Mouse (Mus musculus) intestine, embryonic 15.5 days (tissue): ENCODE results near the gene Uxt. TPM values are rescaled to one million over a fixed set of nuclear protein-coding genes. Genes with fewer than 3 reads are reported as not detected.

Experiments
- ATAC-seq: fragments of 200-750 bp; cut with Nextera tagmentation; 2 replicates; pipeline ENCODE4 v1.8.0; 2017; ENCODE audit warnings: moderate TSS enrichment, moderate library complexity
- H3K27ac ChIP-seq: fragments of 300-500 bp; sonication (generic); 2 replicates; pipeline ENCODE4 v1.5.1; 2015; ENCODE audit warnings: mild to moderate bottlenecking, inconsistent platforms
- H3K27me3 ChIP-seq: fragments of 300-500 bp; sonication (generic); replicated peaks from 2 replicates; pipeline ENCODE4 v1.6.1; 2015; ENCODE audit warnings: inconsistent platforms
- H3K36me3 ChIP-seq: fragments of 300-500 bp; sonication (generic); 2 replicates; pipeline ENCODE4 v1.6.1; 2015; ENCODE audit warnings: inconsistent platforms
- H3K4me1 ChIP-seq: fragments of 300-500 bp; sonication (generic); replicated peaks from 2 replicates; pipeline ENCODE4 v1.6.1; 2015; ENCODE audit warnings: inconsistent platforms
- H3K4me2 ChIP-seq: fragments of 300-500 bp; sonication (generic); replicated peaks from 2 replicates; pipeline ENCODE4 v1.6.1; 2015; ENCODE audit warnings: mild to moderate bottlenecking, inconsistent platforms
- H3K4me3 ChIP-seq: fragments of 300-500 bp; sonication (generic); replicated peaks from 2 replicates; pipeline ENCODE4 v1.5.1; 2015; ENCODE audit warnings: inconsistent platforms
- H3K9ac ChIP-seq: fragments of 300-500 bp; sonication (generic); 2 replicates; pipeline ENCODE4 v1.6.1; 2015; ENCODE audit warnings: inconsistent platforms
- H3K9me3 ChIP-seq: fragments of 300-500 bp; sonication (generic); 2 replicates; pipeline ENCODE4 v1.6.1; 2016; ENCODE audit warnings: inconsistent platforms
- WGBS: fragments of 180-500 bp; shearing (Covaris S2); methylation state at CpG from one replicate; pipeline ENCODE4 v1.1.7; 2015; 5-methylcytosine and 5-hydroxymethylcytosine counted together
- polyA plus RNA-seq: library from polyadenylated mRNA; unstranded; fragments of >200 nt; fragmentation: Nextera tagmentation; extraction: Ambion mirVana; gene quantifications from 2 replicates; pipeline ENCODE4 v1.2.1, GENCODE M21; 2015

Uxt gene
- polyA plus RNA-seq, 1 experiment from 2014 or later = 62.9 TPM

DNA sequence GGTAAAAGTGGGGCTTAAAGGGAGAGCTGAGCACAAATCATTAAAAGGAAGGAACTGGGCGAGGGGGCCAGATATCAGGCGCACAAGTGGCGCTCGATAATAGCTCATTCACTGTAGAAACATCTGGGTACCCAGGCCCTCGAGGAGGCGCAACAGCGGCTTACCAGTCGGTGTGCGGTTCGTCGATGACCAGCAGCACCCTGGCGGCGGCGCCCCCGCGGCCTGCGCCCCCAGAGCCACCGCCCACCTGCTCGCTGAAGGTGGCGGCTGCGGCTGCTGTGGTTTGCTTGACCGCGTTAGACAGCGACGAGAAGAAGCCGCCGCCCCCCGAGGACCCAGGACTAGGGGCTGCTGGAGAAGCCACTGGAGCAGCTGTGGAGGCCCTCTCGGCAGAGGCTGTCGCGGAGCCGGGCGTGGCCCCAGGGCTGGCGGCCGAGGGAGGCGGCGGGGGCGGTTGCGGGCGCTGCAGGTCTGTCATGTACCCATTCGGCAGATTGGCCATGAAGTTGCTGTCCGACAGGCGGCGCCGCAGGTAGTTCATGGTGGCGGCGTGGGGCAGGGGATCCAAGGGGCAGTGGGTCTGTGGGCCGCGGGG is 41.5 kb downstream of the Uxt start:
- Histone ChIP-seq H3K36me3 (no peaks in the 10 kb centered on the region), H3K27ac (no peak overlapping the region), H3K4me2 (peak overlapping the region; percentile 84), H3K9me3 (no peaks in the 10 kb centered on the region), H3K27me3 (peaks cover 3% of the 10 kb centered on the region; the same call in 1 of the 2 replicates), H3K9ac (peak overlapping the region; percentile 3; the same call in 1 of the 2 replicates), H3K4me3 (peak overlapping the region; percentile 37), H3K4me1 (no peaks in the 10 kb centered on the region)
- 21% methylated on average over 48 of the region's 49 CpGs for WGBS
- peak; percentile 69 for ATAC-seq

GRCm38 (mm10) chrX:20915075-20915474 is 46.7 kb downstream of the Uxt start:
- H3K4me3 ChIP-seq = no peak overlapping the region
- no peak for ATAC-seq
- H3K9ac ChIP-seq = no peak overlapping the region

GRCm38 (mm10) chrX:20913726-20914125 is 48.1 kb downstream of the Uxt start:
- Histone ChIP-seq H3K4me2 (no peak overlapping the region), H3K4me1 (no peaks in the 10 kb centered on the region), H3K9me3 (no peaks in the 10 kb centered on the region), H3K4me3 (no peak overlapping the region), H3K27me3 (no peaks in the 10 kb centered on the region), H3K27ac (no peak overlapping the region), H3K9ac (no peak overlapping the region), H3K36me3 (no peaks in the 10 kb centered on the region)
- ATAC-seq = no peak
- WGBS = 75% methylated on average over 6 of the region's 6 CpGs

More at GRCm38 (mm10) chrX:20915075-20915474, 46.7 kb downstream of the Uxt start:
- H3K4me2 ChIP-seq = no peak overlapping the region
- H3K9me3 ChIP-seq = no peaks in the 10 kb centered on the region
- H3K36me3 ChIP-seq = no peaks in the 10 kb centered on the region
- H3K27me3 ChIP-seq = no peaks in the 10 kb centered on the region
- no peak overlapping the region for H3K27ac ChIP-seq
- no peaks in the 10 kb centered on the region for H3K4me1 ChIP-seq

DNA sequence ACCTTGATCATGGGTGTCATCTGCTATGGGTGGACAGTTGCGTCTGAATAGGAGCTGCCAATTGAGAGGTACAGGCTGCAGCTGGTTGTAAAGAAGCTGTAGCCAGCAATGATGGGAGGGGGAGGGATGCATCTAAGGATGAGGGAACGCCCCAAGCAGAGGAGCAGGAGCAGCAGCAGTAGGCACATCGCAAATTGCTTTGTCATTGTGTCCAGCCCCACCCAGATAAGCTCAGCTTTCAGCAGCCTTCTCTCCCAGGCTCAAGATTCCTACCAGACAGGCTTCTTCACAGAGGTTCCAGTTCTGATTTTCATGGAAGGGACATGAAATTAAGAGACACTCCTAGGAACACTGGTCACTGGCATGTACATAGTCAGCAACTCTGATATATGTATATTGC is 51.7 kb downstream of the Uxt start:
- Histone ChIP-seq H3K4me2 (no peak overlapping the region), H3K4me1 (no peaks in the 10 kb centered on the region), H3K9me3 (no peaks in the 10 kb centered on the region), H3K36me3 (no peaks in the 10 kb centered on the region), H3K27me3 (no peaks in the 10 kb centered on the region), H3K9ac (no peak overlapping the region), H3K4me3 (no peak overlapping the region), H3K27ac (no peak overlapping the region)
- WGBS = 39% methylated on average over 3 of the region's 3 CpGs
- ATAC-seq = no peak

Other genes starting within 250 kb of the Uxt start
- gene Araf, start 164.2 kb downstream of the Uxt start, polyA plus RNA-seq = 97.5 and 110 TPM in 2 replicates
- gene Timp1, start 91.9 kb downstream of the Uxt start, polyA plus RNA-seq = 18.2 and 20.0 TPM in 2 replicates
- gene Syn1, start 41.0 kb downstream of the Uxt start, polyA plus RNA-seq = 2.5 and 2.6 TPM in 2 replicates
- gene Cfp, start 30.5 kb downstream of the Uxt start, polyA plus RNA-seq = 5.2 and 7.5 TPM in 2 replicates
- gene Elk1, start 11.4 kb downstream of the Uxt start, polyA plus RNA-seq = 8.5 and 8.6 TPM in 2 replicates
- gene Zfp182, start 100.3 kb upstream of the Uxt start, polyA plus RNA-seq = 4.7 and 4.9 TPM in 2 replicates
- not detected in 2 replicates for gene Spaca5, start 106.4 kb upstream of the Uxt start, polyA plus RNA-seq
- gene Zfp300, start 127.5 kb upstream of the Uxt start, polyA plus RNA-seq = 0.77 and 1.7 TPM in 2 replicates
- gene Ssxa1, start 153.8 kb upstream of the Uxt start, polyA plus RNA-seq = not detected in 2 replicates
- gene Gm21876, start 213.6 kb upstream of the Uxt start, polyA plus RNA-seq = not detected in 2 replicates